Mouse (Mus musculus) spleen, adult 12 weeks (tissue): ENCODE results near the gene A3galt2.

ENCODE experiments used
- DNase-seq: peaks from one replicate; pipeline ENCODE4 v3.0.0; 2022; ENCODE audit warnings: low spot score

Gene A3galt2

DNA sequence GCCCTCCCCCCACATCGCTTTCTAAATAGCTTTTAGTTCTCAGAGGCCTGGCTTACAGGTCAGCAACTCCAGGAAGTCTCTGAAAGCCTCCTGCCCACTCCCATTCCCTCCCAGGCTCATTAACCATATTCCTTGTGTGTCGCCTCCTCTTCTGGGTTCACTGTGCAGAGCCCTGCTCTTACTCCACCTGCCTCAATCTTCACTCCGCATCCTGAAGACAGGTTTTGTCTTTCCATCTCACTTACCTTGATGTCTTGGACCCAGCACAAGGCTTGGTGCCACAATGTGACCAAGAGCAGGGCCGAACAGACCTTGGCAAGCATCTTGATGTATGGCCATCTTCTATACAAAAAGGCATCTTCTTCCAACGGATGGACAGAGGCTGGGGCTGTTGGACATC, 4.0 kb downstream of the A3galt2 start:
- no peak for DNase-seq

DNA sequence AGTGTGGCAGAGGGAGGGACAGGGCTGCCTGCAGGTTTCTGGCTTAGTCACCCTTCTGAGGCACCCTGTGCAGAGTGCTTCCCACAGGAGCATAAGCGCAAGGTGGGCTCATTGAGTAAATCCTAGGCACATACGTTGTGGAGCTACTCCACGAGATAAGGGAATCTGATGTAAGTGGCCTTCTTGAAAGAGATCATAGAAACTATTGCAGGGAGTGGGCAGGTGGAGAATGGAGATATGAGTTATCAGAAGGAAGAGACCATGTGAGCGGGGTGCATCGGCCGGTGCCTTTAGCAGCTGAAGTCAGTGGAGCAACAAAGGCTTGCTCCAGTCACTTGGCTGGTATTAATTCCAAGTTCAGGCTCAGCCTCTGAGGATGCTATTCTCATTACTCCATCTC, 4.9 kb downstream of the A3galt2 start:
- DNase-seq: no peak

DNA sequence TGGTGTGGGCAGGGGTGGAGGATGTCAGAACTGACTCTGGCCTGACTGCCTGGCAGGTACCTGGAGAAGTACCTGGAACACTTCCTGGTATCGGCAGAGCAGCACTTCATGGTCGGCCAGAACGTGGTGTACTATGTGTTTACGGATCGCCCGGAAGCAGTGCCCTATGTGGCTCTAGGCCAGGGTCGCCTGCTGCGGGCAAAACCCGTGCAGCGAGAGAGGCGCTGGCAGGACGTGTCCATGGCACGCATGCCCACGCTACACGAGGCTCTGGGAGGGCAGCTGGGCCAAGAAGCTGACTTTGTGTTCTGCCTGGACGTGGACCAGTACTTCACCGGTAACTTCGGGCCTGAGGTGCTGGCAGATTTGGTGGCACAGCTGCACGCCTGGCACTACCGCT, 11.8 kb downstream of the A3galt2 start:
- no peak for DNase-seq

DNA sequence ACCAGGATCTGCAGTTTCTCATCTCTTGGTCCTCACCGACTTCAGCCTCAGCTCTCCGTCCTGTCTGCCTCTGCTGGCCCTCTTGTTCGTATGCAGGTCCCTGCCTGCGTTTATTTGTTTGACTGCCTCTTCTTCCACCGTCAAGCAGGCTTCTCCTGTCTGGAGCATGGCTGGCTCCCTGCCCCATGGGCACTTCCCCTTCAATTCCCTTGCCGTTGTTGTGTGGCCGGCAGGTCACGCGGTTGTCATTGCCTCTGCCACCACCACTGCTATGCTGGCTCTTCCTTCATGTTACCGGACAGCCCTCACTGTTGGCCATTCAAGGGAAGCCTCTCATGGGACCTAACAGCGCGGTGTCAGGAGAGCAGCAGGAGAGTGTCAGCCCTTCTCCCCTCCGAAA, 13.0 kb downstream of the A3galt2 start:
- DNase-seq: no peak

DNA sequence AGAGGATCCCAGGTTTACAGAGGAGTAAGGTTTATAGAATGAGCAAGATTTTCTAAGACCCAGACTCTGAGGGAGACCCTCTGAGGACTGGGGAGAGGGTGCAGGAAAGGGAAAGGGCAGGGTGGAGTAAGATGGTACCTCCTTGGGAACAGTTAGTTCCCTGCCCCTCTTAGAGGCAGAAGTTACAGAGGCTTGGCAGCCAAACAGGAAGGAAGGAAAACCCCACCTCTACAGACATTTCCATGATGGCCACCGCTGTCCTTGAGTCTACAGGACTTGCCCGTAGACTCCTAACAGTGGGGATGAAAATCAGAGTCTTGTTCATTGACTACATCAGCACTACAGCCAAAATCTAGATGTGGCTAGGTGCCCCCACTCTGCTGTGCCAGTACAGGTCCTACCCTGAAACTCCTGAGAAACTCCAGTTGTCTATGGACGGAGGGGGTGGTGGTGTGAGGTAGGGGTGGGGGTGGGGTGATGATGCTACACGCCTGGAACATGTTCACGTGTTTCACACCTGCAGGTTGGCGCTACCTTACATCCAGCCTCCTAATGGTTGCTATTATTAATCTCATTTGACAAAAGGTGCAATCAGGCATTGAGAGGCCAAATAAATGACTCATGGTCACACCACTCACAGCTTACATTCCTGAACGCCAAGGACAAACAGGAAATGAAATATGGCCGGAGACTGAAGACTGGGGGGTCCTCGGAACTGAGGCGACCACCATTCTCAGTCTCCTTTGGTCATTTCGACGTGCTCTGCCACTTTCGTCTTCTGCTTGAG, 14.6 kb downstream of the A3galt2 start:
- DNase-seq: no peak

DNA sequence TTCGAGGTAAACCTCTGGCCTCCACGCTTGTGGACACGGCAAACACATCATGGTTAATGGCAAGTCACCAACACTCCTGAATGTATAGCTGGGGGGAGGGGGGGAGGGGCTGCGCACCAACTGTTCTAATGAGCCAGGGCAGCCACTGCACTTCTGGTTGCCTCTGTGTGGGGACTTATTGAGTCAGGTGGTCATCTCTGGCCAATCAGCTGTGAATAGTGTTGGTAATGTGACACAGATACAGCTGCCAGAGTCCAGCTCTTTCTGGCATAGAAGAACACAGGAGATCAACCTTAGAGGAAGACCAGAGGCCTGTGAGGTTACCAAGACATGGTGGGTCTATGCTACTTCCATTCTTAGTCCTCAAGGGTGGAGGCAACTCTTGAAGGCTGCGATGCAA, 15.5 kb downstream of the A3galt2 start:
- DNase-seq: no peak

DNA sequence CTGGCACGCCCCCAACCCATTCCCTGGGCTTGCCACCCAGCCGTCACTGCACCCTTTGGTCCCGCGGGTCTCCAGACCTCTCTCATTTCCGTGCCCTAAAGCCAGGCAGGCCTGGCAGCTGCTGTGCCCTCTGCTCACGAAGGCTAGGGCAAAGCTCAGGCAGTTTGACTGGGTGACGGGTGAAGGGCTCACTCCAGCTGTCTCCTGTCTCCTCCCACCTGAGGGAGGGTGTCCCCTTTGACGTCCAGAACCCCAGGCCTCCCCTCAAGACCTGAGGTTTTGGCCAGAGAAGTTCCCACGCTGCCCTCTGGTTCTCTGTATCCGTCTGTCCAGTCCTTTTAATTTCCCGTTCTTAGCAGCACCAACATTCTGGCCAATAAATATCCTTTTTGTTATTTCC, 18.7 kb downstream of the A3galt2 start:
- DNase-seq: no peak

DNA sequence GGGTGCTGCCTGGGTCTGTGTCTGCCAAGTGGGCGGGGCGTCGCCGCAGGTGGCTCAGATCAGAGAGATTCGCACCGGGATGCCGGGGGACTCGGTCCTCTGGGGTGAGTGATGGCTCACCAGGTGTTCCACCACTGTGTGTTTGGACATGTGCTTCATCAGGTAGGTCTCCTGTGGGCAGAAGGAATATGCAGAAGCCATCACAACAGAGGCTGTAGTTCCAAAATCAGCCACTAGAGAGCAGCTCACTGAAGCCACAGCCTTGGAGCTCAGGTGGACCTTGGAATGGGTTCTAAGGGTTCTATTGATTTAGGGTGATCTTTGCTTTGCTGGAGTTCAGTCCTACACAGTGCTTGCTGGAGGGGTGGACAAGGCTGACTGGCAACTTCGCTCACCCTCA, 19.3 kb downstream of the A3galt2 start:
- DNase-seq: no peak

DNA sequence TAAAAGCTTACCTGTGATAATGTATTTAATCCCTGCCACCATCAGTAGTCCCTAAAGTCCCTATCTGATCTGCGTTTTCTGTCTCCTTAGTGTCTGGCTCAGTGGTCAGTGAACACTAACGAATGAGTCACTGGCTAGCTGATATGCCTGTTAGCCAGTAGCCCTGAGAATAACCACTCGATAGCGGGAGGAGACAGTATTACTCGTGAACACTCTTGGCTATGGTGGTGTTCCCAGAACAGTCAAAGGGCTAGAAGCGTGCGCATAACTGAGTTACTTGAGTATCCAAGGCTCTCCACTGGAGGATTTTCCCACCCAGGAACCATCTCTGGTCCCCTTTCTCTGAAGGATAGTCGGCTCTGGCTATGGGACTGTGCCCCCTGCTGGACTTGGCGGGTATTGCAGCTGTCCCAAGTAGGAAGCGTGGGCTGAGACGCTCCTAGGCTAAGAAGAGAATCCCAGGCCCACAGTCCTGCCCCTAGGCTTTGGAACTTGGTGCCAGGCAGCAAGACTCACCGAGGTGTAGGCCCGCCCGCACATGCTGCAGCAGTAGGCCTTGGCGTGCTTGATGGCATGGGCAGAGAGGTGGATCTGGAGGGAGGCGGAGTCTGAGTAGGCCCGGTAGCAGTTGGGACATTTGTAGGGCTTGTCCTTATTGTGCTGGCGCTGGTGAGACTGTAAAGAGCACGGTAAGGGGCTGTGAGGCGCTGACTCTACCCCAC, 21.6 kb downstream of the A3galt2 start:
- DNase-seq: peak; percentile 51

DNA sequence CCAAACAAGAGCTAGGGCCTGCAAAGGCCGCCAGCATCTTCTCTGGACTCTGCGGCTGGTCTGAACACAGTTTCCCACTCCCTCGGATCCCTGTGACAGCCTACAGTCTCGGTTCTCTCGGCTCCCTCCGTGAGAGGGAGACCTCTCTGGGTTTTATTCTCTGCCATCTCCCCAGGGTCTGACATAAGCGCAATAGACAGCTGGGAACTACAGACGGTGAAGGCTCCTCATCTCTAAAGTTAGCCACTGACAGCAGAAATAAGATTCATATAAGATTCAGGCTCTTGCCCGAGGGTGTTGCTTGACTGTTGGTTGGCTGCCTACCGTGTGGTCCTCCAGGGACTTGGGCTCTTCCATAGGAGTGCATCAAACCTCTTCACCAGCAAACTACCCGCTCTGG, 22.4 kb downstream of the A3galt2 start:
- DNase-seq: no peak

DNA sequence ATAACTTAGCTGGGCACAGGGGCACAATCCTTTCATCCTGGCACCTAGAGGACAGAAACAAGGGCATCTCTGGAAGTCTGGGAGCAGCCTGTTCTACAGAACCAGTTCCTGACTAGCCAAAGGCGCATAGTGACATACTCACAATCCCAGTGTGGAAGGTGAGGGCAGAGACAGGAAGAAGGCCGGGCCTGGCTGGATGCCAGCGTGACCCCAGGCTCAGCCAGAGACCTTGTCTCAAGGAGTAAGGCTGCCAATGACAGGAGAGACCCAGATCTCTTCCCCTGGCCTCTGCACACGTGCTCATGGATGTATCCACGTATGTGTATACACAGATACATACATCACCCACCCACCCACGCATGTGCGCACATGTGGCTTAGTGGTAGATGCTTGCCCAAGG, 26.9 kb downstream of the A3galt2 start:
- no peak for DNase-seq

DNA sequence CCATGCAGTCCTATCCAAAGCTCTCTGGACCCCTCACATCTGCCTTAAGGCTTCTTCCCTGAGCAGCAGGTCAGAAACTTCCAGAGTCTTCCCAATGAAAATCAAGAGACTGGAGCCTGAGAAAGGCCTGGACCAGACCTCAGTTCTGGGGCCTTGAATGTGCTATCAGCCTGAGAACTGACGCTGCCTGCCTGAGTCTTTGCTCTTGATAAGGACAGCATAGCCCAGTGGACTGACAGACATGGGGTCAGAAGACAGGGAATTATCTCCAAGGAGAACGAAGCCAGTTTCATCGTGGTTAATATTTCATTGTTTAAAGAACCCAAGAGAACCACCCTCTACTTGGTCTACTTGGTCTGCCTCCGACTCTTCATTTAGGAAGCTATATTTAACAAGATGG, 27.5 kb downstream of the A3galt2 start:
- DNase-seq: no peak

DNA sequence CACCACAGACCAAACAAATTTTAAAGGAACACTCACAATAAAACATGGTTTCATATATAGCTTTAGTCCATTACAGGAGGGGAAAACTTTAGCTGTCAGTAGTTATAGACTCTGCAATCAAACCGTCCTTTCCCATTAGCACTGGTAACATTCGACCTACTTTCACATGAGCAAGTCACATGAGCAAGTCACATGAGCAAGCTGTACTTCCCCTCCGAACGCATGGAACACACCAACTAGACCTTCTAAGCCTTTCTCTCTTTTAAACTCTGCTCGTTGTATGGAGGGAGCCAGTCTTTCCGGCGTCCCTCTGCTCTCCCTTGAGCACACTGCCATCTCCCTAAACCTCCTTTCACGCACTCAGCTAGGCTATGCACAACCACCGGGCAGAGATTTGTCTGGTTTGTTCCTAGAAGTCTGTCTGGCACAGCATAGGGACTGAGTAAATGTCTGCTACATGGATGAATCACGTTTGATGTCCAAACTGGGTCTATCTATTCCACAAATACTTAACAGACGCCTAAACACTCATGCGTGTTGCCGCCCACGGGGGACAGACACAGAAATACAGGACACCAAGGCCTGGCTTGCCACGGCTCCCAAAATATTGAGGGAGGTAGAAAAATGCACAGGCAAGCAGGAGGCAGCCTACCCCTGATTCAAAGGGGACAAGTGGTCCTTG, 29.9 kb downstream of the A3galt2 start:
- no peak for DNase-seq

DNA sequence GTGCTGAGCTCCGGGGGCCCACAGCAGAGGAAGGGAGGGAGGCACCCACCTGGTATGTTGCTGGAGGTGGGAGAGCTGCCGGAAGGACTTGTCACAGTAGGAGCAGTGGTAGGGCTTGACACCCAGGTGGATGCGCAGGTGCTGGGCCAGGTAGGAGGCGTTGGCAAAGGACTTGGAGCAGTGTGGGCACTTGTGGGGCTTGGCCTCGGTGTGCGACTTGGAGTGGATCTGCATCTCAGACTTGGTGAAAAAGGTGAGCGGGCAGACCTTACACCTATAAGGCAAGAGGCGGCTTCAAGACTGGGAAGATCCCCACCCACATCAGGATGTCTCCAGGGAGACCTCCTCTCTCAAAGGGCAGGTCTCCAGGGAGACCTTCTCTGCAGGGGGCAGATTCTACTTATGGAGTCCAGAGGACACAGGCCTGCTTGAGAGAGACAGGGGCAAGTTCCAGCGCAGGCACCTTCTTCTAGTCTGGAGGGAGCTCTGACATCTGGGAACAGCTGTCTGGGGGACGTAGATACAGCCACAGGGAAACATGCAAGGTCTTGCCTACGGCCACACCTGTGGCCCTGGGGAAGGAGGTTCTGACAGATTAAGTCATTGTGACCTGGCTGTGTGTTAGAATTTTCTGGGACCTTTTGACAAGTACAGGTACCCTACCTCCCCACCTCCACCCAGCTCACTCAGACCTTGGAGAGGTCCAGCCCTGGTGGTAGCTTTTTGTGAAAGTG, 30.9 kb downstream of the A3galt2 start:
- DNase-seq: no peak

DNA sequence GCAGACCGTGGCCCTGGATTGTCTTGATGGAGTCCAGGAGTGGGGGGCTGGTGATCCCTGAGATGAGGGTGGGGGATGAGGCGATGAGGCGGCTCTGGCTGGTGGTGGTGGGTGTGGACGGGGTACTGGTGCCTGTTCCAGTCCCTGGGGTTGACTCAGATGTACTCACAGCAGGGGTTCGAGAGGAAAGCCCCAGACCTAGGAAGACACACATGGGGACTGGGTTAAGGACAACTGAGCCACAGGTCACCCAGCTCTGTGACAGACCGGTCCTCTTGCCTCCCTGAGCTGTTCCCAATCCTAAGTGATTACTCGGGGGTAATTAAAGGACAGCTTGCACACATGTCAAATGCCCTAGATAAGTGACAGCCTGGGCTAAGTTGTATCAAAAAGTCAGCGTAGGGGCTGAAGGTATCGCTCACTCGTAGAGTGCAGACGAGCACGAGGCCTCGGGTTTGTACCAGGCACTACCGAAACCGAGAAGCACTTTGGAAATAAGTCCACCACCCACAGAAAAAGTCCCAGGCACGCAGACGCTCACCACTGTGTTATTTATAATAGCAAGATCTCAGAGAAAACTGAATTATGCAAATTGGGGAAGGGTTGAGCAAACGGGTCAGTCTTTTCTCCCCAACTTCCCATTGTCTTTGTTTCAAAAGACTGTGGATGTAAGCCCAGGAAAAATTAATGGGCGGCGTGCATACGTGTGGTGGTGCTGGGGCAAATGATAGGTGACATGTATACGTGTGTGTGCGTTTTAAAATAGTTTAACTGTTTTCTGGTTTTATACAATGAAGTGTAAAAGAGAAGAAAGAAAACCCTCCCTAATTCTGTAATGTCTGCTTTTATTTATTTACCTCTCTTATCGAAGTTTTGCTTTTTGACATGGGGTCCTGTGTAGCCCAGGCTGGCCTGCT, 32.1 kb downstream of the A3galt2 start:
- no peak for DNase-seq

DNA sequence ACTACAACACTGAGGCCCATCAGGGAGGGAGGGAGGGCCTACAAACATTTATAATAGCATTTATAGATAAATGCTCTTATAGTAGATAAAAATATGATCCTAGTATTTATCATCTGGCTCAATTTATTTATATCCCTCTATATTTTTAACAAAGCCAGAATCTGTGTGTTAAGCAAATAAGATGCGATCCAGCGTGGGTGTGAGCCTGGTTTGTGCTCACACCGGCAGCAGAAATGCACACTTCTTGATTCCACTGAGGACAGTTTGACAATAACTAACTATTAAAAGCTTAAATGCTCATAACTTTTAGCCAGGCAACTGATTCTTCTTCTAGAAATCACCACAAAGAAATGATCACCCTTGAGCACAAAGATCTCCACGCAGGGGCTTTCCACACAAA, 32.9 kb downstream of the A3galt2 start:
- DNase-seq: no peak

DNA sequence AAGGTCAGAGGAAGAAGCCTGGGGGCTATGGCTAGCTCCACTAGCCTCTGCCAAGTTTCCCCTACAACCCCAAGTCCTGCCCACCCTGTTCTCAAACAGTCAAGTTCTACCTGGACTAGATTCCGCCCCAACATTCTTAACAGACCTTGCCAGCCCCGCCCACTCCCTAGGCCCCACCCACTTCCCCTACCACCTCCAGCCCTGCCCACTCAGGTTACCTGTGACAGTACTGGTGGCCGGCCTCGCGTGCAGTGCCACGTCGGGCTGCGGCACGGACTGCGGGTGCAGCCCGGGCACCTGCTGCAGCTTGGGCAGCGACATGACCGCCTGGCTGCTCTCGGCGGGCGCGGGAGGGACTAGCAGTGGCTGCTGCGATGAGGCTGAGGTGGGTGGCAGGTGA, 34.5 kb downstream of the A3galt2 start:
- no peak for DNase-seq

DNA sequence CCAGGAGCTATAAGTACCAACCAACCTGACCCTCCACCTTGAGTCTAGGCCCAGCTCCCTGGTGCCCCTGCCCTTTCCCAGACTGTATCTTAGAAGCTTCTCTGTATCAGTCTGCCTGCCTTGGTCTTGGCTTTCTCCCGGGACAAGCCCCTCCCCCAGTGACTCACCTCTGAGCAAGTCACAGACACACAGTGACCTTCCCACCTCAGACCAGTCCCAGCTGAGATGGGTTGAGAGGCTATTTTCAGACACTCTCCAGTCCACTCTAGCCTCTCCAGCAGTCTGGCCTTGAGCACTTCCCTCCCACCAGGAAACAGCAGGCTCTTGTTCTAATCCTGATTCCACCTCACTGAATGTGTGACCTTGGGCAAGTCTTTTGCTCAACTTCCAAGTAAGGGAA, 38.5 kb downstream of the A3galt2 start:
- no peak for DNase-seq

DNA sequence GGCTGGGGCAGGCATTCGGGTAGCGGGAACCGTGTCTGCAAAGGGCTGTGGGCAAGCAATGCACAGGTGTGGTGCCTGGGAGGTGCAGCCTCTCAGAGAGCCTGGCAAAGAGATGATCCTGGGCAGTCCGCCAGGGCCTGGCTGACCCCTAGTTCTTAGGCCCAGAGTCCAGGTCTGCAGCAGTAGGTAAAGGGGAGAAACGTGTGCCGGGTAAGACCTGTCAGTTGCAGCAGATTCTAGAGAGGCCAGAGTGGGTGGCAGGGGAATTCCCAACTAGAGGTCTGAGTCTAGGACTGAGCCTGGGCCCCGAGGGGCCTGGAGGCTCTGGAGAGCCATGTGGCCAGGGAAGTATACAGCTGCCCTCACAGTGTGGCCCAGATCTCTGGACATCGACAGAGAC, 39.0 kb downstream of the A3galt2 start:
- DNase-seq: no peak

DNA sequence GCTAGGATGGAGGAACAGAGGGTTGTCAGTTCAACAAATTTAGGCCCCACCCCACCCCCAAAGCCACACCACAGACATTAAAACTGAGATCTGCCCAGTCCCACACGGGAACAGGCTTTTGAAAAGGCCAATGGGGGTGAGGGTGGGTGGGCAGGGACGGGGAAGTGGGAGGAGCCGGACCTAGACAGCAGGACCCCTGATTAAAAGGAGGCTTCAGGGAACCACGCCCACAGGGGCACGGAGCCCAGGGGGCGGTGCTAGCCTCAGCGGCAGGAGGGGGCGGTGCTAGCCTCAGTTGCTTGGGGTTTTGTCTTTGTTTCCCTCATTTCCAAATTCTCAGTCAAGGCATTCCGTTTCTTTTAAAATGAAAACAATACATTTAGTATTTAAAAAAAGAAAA, 40.4 kb downstream of the A3galt2 start:
- no peak for DNase-seq

DNA sequence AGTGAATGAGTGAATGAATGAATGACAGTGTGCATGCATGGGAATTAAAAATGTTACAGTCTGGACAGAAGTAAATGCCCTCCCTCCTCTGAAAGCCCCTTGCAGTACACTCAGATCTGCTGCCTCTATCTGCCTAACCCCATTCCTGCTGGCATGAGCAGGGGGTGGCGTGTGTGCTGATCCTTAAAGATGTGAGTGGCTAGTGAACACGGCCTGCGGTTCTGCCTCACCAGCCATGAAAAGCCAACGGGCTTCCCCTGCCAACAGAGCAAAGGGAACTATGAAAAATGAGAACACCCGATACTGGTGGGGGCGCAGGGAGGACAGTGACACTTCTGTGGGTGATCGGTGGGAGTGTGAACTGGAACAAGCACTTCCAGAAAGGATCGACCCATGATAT, 41.6 kb downstream of the A3galt2 start:
- DNase-seq: no peak
